Mouse (Mus musculus): ENCODE measurements around the gene Trcg1. TPM values are rescaled to one million over a fixed set of nuclear protein-coding genes. Genes with fewer than 3 reads are reported as not detected.

The Trcg1 gene
- total and polyA plus RNA-seq, 3 experiments = not detected

GRCm38 (mm10) chr9:57214500-57214899, 21.9 kb upstream of the Trcg1 start:
- DNase-seq (ENCODE audit: low read depth, low spot score) = peak; percentile 61
- Histone ChIP-seq H3K27ac (ENCODE audit: control insufficient read depth, low read depth, low read length) (peak overlapping the region; percentile 17; the same call in 1 of the 2 replicates), H3K27me3 (ENCODE audit: control insufficient read depth in 1 of 2, insufficient read depth in 2 of 2, low read length in 2 of 2) (no peaks in the 10 kb centered on the region), H3K79me2 (ENCODE audit: control insufficient read depth, insufficient read depth, low read length, poor library complexity) (no peaks in the 10 kb centered on the region), H3K9ac (ENCODE audit: control insufficient read depth, low read depth, low read length, poor library complexity, severe bottlenecking) (peak overlapping the region; percentile 43; the same call in 1 of the 2 replicates), H3K36me3 (ENCODE audit: control insufficient read depth in 1 of 2, insufficient read depth in 2 of 2, low read length in 2 of 2) (peaks cover 0 to 23% of the 10 kb centered on the region in 2 experiments; a peak in 2 of 4 replicates), H3K4me3 (ENCODE audit: control insufficient read depth in 1 of 2, insufficient read depth in 1 of 2, low read depth in 2 of 2, low read length in 2 of 2) (no peak overlapping the region), H3K9me3 (replicated peaks; ENCODE audit: insufficient read depth, low read length) (no peaks in the 10 kb centered on the region), H3K4me1 (ENCODE audit: control insufficient read depth in 1 of 2, insufficient read depth in 2 of 2, low read length in 2 of 2) (peaks cover 15 to 22% of the 10 kb centered on the region in 2 experiments)
- TF ChIP-seq EP300 (IDR thresholded peaks at IDR 0.05; ENCODE audit: low read depth in 1 of 2, low read length in 2 of 2) (peak in 1 of 2 experiments; percentile 38; a peak in 2 of 4 replicates), MYC (IDR thresholded peaks at IDR 0.05; ENCODE audit: low read depth, low read length) (peak; percentile 41; the same call in 1 of the 2 replicates), GATA1 (IDR thresholded peaks at IDR 0.05; ENCODE audit: low read depth, low read length) (peak; percentile 77), RAD21 (IDR thresholded peaks at IDR 0.05; ENCODE audit: low read depth, low read length) (no peak), SMC3 (IDR thresholded peaks at IDR 0.05; ENCODE audit: low read depth, low read length) (0 out of 2 replicates have a peak, but pooled peaks have one; percentile 7), USF1 (IDR thresholded peaks at IDR 0.05; ENCODE audit: low read depth, low read length) (peak; percentile 38; the same call in 1 of the 2 replicates), ELF1 (IDR thresholded peaks at IDR 0.05; ENCODE audit: low read depth, low read length) (no peak), ETS1 (IDR thresholded peaks at IDR 0.05; ENCODE audit: low read depth, low read length) (no peak), MYB (IDR thresholded peaks at IDR 0.05; ENCODE audit: low read depth, low read length) (no peak), MAX (IDR thresholded peaks at IDR 0.05; ENCODE audit: low read length) (peak; percentile 58), MXI1 (IDR thresholded peaks at IDR 0.05; ENCODE audit: low read depth, low read length) (0 out of 2 replicates have a peak, but pooled peaks have one; percentile 17), KAT2A (conservative IDR thresholded peaks at IDR 0.05; ENCODE audit: low read depth, low read length) (no peak)

GRCm38 (mm10) chr9:57217220-57217619, 19.1 kb upstream of the Trcg1 start:
- DNase-seq (ENCODE audit: low read depth, low spot score) = no peak
- Histone ChIP-seq H3K9ac (ENCODE audit: control insufficient read depth, low read depth, low read length, poor library complexity, severe bottlenecking) (no peak overlapping the region), H3K4me3 (ENCODE audit: control insufficient read depth in 1 of 2, insufficient read depth in 1 of 2, low read depth in 2 of 2, low read length in 2 of 2) (no peak overlapping the region), H3K9me3 (replicated peaks; ENCODE audit: insufficient read depth, low read length) (no peaks in the 10 kb centered on the region), H3K27ac (ENCODE audit: control insufficient read depth, low read depth, low read length) (no peak overlapping the region), H3K36me3 (ENCODE audit: control insufficient read depth in 1 of 2, insufficient read depth in 2 of 2, low read length in 2 of 2) (peaks cover 0 to 23% of the 10 kb centered on the region in 2 experiments; a peak in 2 of 4 replicates), H3K79me2 (ENCODE audit: control insufficient read depth, insufficient read depth, low read length, poor library complexity) (no peaks in the 10 kb centered on the region), H3K27me3 (ENCODE audit: control insufficient read depth in 1 of 2, insufficient read depth in 2 of 2, low read length in 2 of 2) (no peaks in the 10 kb centered on the region), H3K4me1 (ENCODE audit: control insufficient read depth in 1 of 2, insufficient read depth in 2 of 2, low read length in 2 of 2) (peaks cover 15 to 22% of the 10 kb centered on the region in 2 experiments)
- no peak for TF ChIP-seq NELFE (IDR thresholded peaks at IDR 0.05; ENCODE audit: low read depth, low read length)
- no peak for TF ChIP-seq MYC (IDR thresholded peaks at IDR 0.05; ENCODE audit: low read depth, low read length)
- no peak for TF ChIP-seq CTCF (IDR thresholded peaks at IDR 0.05 in 2 of 3, conservative IDR thresholded peaks at IDR 0.05 in 1 of 3; ENCODE audit: control insufficient read depth in 1 of 3, insufficient read depth in 1 of 3, low read depth in 2 of 3, low read length in 3 of 3, poor library complexity in 1 of 3, severe bottlenecking in 1 of 3)
- no peak for TF ChIP-seq MAX (IDR thresholded peaks at IDR 0.05; ENCODE audit: low read length)
- no peak for TF ChIP-seq ZNF384 (IDR thresholded peaks at IDR 0.05; ENCODE audit: low read depth, low read length)
- TF ChIP-seq EP300 (IDR thresholded peaks at IDR 0.05; ENCODE audit: low read depth in 1 of 2, low read length in 2 of 2) = no peak
- no peak for TF ChIP-seq JUND (IDR thresholded peaks at IDR 0.05; ENCODE audit: low read depth, low read length)

Data from MEL (cell line).